Mouse (Mus musculus): Measurements from ENCODE around the gene Syncrip. TPM values are rescaled to one million over a fixed set of nuclear protein-coding genes. Genes with fewer than 3 reads are reported as not detected.

The Syncrip gene
- polyA plus RNA-seq, 1 experiment from 2014 or later: 37.5 TPM

GRCm38 (mm10) chr9:88437342-88438236 lies 44.8 kb downstream of the Syncrip start:
- Histone ChIP-seq H3K9me3 (ENCODE audit: control insufficient read depth) (no peaks in the 10 kb centered on the region), H3K27ac (ENCODE audit: low read depth, low read length) (0 out of 2 replicates have a peak overlapping the region, but pooled peaks have one; percentile 96), H3K4me1 (replicated peaks; ENCODE audit: control insufficient read depth, insufficient read depth, low read length) (peaks cover 3% of the 10 kb centered on the region; the same call in 1 of the 2 replicates), H3K36me3 (ENCODE audit: control insufficient read depth, insufficient read depth) (no peaks in the 10 kb centered on the region), H3K4me3 (ENCODE audit: low read depth, low read length) (peak overlapping the region; percentile 76), H3K27me3 (replicated peaks; ENCODE audit: control insufficient read depth, insufficient read depth, low read length) (no peaks in the 10 kb centered on the region), H3K4me2 (replicated peaks; ENCODE audit: low read depth) (peak overlapping the region; percentile 89), H3K9ac (ENCODE audit: low read depth, low read length) (peak overlapping the region; percentile 66)
- ATAC-seq: no peak
- TF ChIP-seq CTCF (IDR thresholded peaks at IDR 0.05; ENCODE audit: low read depth): no peak
- WGBS: 30% methylated on average over 10 of the region's 10 CpGs

- TF ChIP-seq CTCF (IDR thresholded peaks at IDR 0.05; ENCODE audit: low read depth): no peak
These were observed 58.0 kb downstream of the Syncrip start for GRCm38 (mm10) chr9:88424356-88424755.

GRCm38 (mm10) chr9:88422428-88422827 lies 59.9 kb downstream of the Syncrip start:
- peaks cover 8% of the 10 kb centered on the region; the same call in 1 of the 2 replicates for H3K36me3 ChIP-seq (ENCODE audit: control insufficient read depth, insufficient read depth)
- no peak for ATAC-seq
- 98% methylated on average over 4 of the region's 4 CpGs for whole genome bisulfite sequencing
- peak; percentile 24; the same call in 1 of the 2 replicates for TF ChIP-seq CTCF (IDR thresholded peaks at IDR 0.05; ENCODE audit: low read depth)
- H3K27ac ChIP-seq (ENCODE audit: low read depth, low read length): no peak overlapping the region
- no peak overlapping the region for H3K9ac ChIP-seq (ENCODE audit: low read depth, low read length)
- H3K27me3 ChIP-seq (replicated peaks; ENCODE audit: control insufficient read depth, insufficient read depth, low read length): no peaks in the 10 kb centered on the region
- H3K4me1 ChIP-seq (replicated peaks; ENCODE audit: control insufficient read depth, insufficient read depth, low read length): no peaks in the 10 kb centered on the region
- no peak overlapping the region for H3K4me2 ChIP-seq (replicated peaks; ENCODE audit: low read depth)
- no peaks in the 10 kb centered on the region for H3K9me3 ChIP-seq (ENCODE audit: control insufficient read depth)
- H3K4me3 ChIP-seq (ENCODE audit: low read depth, low read length): no peak overlapping the region

More at GRCm38 (mm10) chr9:88424356-88424755, 58.0 kb downstream of the Syncrip start:
- no peaks in the 10 kb centered on the region for H3K27me3 ChIP-seq (replicated peaks; ENCODE audit: control insufficient read depth, insufficient read depth, low read length)
- peaks cover 8% of the 10 kb centered on the region; the same call in 1 of the 2 replicates for H3K36me3 ChIP-seq (ENCODE audit: control insufficient read depth, insufficient read depth)
- no peak overlapping the region for H3K4me2 ChIP-seq (replicated peaks; ENCODE audit: low read depth)
- no peaks in the 10 kb centered on the region for H3K9me3 ChIP-seq (ENCODE audit: control insufficient read depth)
- 81% methylated on average over 2 of the region's 2 CpGs for WGBS
- no peak overlapping the region for H3K9ac ChIP-seq (ENCODE audit: low read depth, low read length)
- no peaks in the 10 kb centered on the region for H3K4me1 ChIP-seq (replicated peaks; ENCODE audit: control insufficient read depth, insufficient read depth, low read length)
- no peak overlapping the region for H3K4me3 ChIP-seq (ENCODE audit: low read depth, low read length)
- no peak overlapping the region for H3K27ac ChIP-seq (ENCODE audit: low read depth, low read length)
- no peak for ATAC-seq

GRCm38 (mm10) chr9:88416752-88417151 lies 65.6 kb downstream of the Syncrip start:
- no peak overlapping the region for H3K4me3 ChIP-seq (ENCODE audit: low read depth, low read length)
- H3K9ac ChIP-seq (ENCODE audit: low read depth, low read length): no peak overlapping the region
- H3K27me3 ChIP-seq (replicated peaks; ENCODE audit: control insufficient read depth, insufficient read depth, low read length): no peaks in the 10 kb centered on the region
- no peak for ATAC-seq
- no peak overlapping the region for H3K27ac ChIP-seq (ENCODE audit: low read depth, low read length)
- 86% methylated on average over 1 of the region's 1 CpGs for WGBS
- H3K9me3 ChIP-seq (ENCODE audit: control insufficient read depth): no peaks in the 10 kb centered on the region
- peaks cover 15% of the 10 kb centered on the region for H3K36me3 ChIP-seq (ENCODE audit: control insufficient read depth, insufficient read depth)
- no peaks in the 10 kb centered on the region for H3K4me1 ChIP-seq (replicated peaks; ENCODE audit: control insufficient read depth, insufficient read depth, low read length)
- H3K4me2 ChIP-seq (replicated peaks; ENCODE audit: low read depth): no peak overlapping the region
- no peak for TF ChIP-seq CTCF (IDR thresholded peaks at IDR 0.05; ENCODE audit: low read depth)

GRCm38 (mm10) chr9:88409978-88410377 lies 72.4 kb downstream of the Syncrip start:
- no peak for ATAC-seq
- H3K4me3 ChIP-seq (ENCODE audit: low read depth, low read length): no peak overlapping the region
- no peaks in the 10 kb centered on the region for H3K9me3 ChIP-seq (ENCODE audit: control insufficient read depth)
- no peak overlapping the region for H3K27ac ChIP-seq (ENCODE audit: low read depth, low read length)
- H3K27me3 ChIP-seq (replicated peaks; ENCODE audit: control insufficient read depth, insufficient read depth, low read length): no peaks in the 10 kb centered on the region
- peaks cover 14% of the 10 kb centered on the region for H3K36me3 ChIP-seq (ENCODE audit: control insufficient read depth, insufficient read depth)
- no peak for TF ChIP-seq CTCF (IDR thresholded peaks at IDR 0.05; ENCODE audit: low read depth)
- 99% methylated on average over 2 of the region's 2 CpGs for WGBS
- no peaks in the 10 kb centered on the region for H3K4me1 ChIP-seq (replicated peaks; ENCODE audit: control insufficient read depth, insufficient read depth, low read length)
- H3K9ac ChIP-seq (ENCODE audit: low read depth, low read length): no peak overlapping the region
- H3K4me2 ChIP-seq (replicated peaks; ENCODE audit: low read depth): no peak overlapping the region

- no peak for ATAC-seq
- WGBS: 88% methylated on average over 6 of the region's 6 CpGs
These were observed 77.9 kb downstream of the Syncrip start for GRCm38 (mm10) chr9:88404515-88404914.

More at GRCm38 (mm10) chr9:88404515-88404914, 77.9 kb downstream of the Syncrip start:
- Histone ChIP-seq H3K27me3 (replicated peaks; ENCODE audit: control insufficient read depth, insufficient read depth, low read length) (no peaks in the 10 kb centered on the region), H3K9ac (ENCODE audit: low read depth, low read length) (no peak overlapping the region), H3K9me3 (ENCODE audit: control insufficient read depth) (no peaks in the 10 kb centered on the region), H3K4me3 (ENCODE audit: low read depth, low read length) (no peak overlapping the region), H3K4me2 (replicated peaks; ENCODE audit: low read depth) (no peak overlapping the region), H3K36me3 (ENCODE audit: control insufficient read depth, insufficient read depth) (peaks cover 27% of the 10 kb centered on the region), H3K4me1 (replicated peaks; ENCODE audit: control insufficient read depth, insufficient read depth, low read length) (no peaks in the 10 kb centered on the region), H3K27ac (ENCODE audit: low read depth, low read length) (no peak overlapping the region)
- no peak for TF ChIP-seq CTCF (IDR thresholded peaks at IDR 0.05; ENCODE audit: low read depth)
